Mouse (Mus musculus) forebrain, embryonic 16.5 days (tissue): ENCODE measurements around the gene Fsd2. TPM values are rescaled to one million over a fixed set of nuclear protein-coding genes. Genes with fewer than 3 reads are reported as not detected.

Experiments
- ATAC-seq: fragments of 200-750 bp; cut with Nextera tagmentation; 2 replicates; pipeline ENCODE4 v1.8.0; 2017; ENCODE audit warnings: mild to moderate bottlenecking, moderate library complexity
- H3K27ac ChIP-seq: fragments of 300-500 bp; sonication (generic); 2 replicates; pipeline ENCODE4 v1.5.1; 2014; ENCODE audit warnings: low read length, control low read depth
- H3K27me3 ChIP-seq: fragments of 300-500 bp; sonication (generic); replicated peaks from 2 replicates; pipeline ENCODE4 v1.6.1; 2014; ENCODE audit warnings: low read length; ENCODE audit not compliant: control insufficient read depth, insufficient read depth
- H3K36me3 ChIP-seq: fragments of 300-500 bp; sonication (generic); 2 replicates; pipeline ENCODE4 v1.6.1; 2014; ENCODE audit not compliant: control insufficient read depth, insufficient read depth
- H3K4me1 ChIP-seq: fragments of 300-500 bp; sonication (generic); replicated peaks from 2 replicates; pipeline ENCODE4 v1.6.1; 2014; ENCODE audit warnings: low read length; ENCODE audit not compliant: control insufficient read depth, insufficient read depth
- H3K4me2 ChIP-seq: fragments of 300-500 bp; sonication (generic); 2 replicates; pipeline ENCODE4 v1.6.1; 2014; ENCODE audit warnings: mild to moderate bottlenecking, low read length, control low read depth
- H3K4me3 ChIP-seq: fragments of 300-500 bp; sonication (generic); replicated peaks from 2 replicates; pipeline ENCODE4 v1.5.1; 2014; ENCODE audit warnings: mild to moderate bottlenecking, low read length, control low read depth
- H3K9ac ChIP-seq: fragments of 300-500 bp; sonication (generic); replicated peaks from 2 replicates; pipeline ENCODE4 v1.6.1; 2014; ENCODE audit warnings: low read depth, low read length, control low read depth
- H3K9me3 ChIP-seq: fragments of 300-500 bp; sonication (generic); 2 replicates; pipeline ENCODE4 v1.6.1; 2016; ENCODE audit warnings: low read length; ENCODE audit not compliant: control insufficient read depth
- WGBS: fragments of 180-500 bp; shearing (Covaris S2); extraction: QIAGEN DNeasy Blood & Tissue Kit; methylation state at CpG from one replicate; pipeline ENCODE4 v1.1.7; 2014; 5-methylcytosine and 5-hydroxymethylcytosine counted together
- polyA plus RNA-seq: library from polyadenylated mRNA; unstranded; fragments of >200 nt; fragmentation: Nextera tagmentation; extraction: Ambion mirVana; gene quantifications from 2 replicates; pipeline ENCODE4 v1.2.1, GENCODE M21; 2015

Gene Fsd2
- polyA plus RNA-seq, 1 experiment from 2014 or later, result 0.46 TPM

DNA sequence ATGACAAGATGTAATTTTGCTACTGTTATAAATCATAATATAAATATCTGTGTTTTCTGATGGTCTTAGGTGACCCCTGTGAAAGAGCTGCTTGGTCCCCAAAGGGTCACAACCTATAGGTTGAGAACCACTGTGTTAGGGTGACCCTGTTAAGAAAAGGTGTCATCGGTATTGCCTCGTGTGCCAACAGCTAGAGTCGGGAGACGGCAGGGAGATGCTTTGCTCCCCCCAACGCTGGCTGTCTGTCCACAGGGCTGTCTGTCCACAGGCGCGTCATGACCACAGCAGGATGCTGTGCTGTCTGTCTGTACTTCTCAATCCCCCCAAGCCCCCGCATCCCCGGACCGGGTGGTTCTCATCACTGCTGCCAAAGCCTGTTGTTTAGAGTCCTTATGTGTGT, 8.9 kb upstream of the Fsd2 start:
- no peaks in the 10 kb centered on the region; the same call in 1 of the 2 replicates for H3K36me3 ChIP-seq
- ATAC-seq, result no peak
- peaks cover 17% of the 10 kb centered on the region for H3K4me1 ChIP-seq
- H3K27ac ChIP-seq, result no peak overlapping the region
- no peak overlapping the region for H3K4me2 ChIP-seq
- no peaks in the 10 kb centered on the region for H3K9me3 ChIP-seq
- H3K4me3 ChIP-seq, result no peak overlapping the region
- H3K9ac ChIP-seq, result no peak overlapping the region
- 94% methylated on average over 10 of the region's 10 CpGs for WGBS
- H3K27me3 ChIP-seq, result no peaks in the 10 kb centered on the region

DNA sequence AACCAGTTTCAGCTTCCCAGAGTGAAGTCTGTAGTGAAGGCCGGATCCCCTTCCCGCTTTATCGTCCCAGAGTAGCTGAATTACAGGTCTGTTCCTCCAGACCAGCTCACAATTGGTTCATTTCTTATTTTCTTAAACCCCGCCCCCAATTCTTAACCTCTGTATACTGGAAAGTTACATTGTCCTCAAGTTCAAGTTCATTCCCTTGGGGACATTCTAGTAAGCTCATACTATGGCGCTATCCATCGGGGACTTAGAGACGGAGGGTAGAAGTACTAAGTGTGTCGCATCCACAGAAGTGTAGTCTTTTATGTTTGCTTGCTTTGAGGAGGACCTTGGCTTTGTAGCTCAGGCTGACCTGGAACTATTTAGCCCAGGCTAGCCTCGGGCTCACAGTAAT, 7.1 kb upstream of the Fsd2 start:
- Histone ChIP-seq H3K27me3 (no peaks in the 10 kb centered on the region), H3K4me1 (peaks cover 17% of the 10 kb centered on the region), H3K4me2 (no peak overlapping the region), H3K36me3 (no peaks in the 10 kb centered on the region), H3K27ac (no peak overlapping the region), H3K9me3 (no peaks in the 10 kb centered on the region), H3K4me3 (no peak overlapping the region), H3K9ac (no peak overlapping the region)
- 94% methylated on average over 9 of the region's 9 CpGs for WGBS
- no peak for ATAC-seq

DNA sequence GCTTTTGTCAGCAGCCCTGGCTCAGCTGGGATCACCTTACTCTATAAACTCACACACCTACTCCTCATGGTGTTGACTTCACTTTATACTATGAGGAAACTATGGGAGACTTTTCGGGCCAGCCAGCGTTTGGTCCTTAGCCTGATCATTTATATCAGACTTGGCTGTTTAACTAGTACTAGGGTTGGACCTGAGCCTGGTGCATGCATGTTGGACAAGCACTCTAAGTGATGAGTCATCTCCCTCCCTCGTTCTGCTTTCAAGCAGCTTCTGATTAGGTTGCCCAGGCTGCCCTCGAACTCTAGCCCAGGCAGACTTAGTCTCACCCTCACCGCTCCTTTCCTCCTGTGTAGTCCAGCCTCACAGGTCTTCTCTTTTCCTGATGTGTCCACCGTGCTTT, 6.7 kb upstream of the Fsd2 start:
- Histone ChIP-seq H3K27ac (no peak overlapping the region), H3K4me2 (no peak overlapping the region)
- 87% methylated on average over 6 of the region's 6 CpGs for WGBS

DNA sequence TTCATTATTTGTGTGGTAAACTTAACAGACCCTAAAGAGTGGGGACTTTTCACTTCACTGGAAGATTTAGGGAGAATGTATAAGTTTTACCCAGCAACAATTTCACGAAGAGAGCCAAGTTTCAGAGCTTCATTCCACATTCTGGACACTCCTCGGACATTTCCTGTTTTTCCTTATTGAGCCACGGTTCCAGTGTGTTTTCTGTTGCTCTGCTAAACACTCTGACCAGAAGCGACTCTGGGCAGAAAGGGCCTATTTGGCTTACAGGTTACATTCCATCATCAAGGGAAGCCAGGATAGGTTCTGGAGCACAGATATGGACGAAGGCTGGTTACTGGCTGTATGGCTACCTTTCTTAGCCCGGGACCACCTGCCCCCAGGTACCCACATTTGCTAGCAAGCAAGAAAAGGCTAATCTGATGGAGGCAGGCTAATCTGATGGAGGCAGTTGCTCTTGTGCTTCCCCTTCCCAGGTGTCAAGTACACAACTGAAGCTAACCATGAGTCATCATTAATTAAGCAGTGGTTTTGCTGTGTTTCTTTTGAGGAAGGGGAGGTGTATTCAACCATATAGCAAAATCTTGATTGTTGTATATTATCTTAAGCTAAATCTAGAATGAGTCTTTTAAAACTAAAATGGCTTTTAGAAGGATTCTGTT, 6.0 kb upstream of the Fsd2 start:
- ATAC-seq, result no peak

More for the DNA sequence above, 6.7 kb upstream of the Fsd2 start:
- no peaks in the 10 kb centered on the region for H3K9me3 ChIP-seq
- H3K36me3 ChIP-seq, result no peaks in the 10 kb centered on the region
- peaks cover 17% of the 10 kb centered on the region for H3K4me1 ChIP-seq
- no peaks in the 10 kb centered on the region for H3K27me3 ChIP-seq
- no peak for ATAC-seq
- no peak overlapping the region for H3K9ac ChIP-seq
- no peak overlapping the region for H3K4me3 ChIP-seq

DNA sequence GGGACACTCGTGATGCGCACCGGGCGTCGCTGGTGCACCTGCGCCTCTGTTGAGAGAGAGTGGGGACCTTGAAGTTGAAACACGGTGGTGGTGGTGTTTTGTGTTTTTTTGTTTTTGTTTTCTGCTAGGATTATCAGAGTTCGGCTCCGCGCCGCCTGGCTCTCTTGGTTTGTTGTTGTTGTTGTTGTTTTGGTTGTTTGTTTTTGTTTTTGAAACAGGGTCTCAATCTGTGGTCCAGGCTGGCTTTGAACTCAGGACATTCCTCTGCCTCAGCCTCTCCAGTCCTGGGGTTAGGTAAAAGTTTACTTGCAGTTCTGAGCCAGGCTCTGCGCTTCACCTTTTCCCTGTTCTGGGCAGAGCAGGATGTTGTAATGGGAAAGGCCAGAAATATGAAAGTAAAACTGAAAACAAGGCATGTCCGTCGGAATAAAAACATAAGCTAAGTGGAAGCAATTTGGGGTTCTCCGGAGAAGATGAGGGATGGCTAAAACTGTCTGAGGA, 5.2 kb upstream of the Fsd2 start:
- Histone ChIP-seq H3K27ac (peak overlapping the region; percentile 94), H3K4me2 (peak overlapping the region; percentile 67), H3K27me3 (no peaks in the 10 kb centered on the region), H3K9ac (peak overlapping the region; percentile 86), H3K36me3 (no peaks in the 10 kb centered on the region), H3K4me1 (peaks cover 17% of the 10 kb centered on the region), H3K4me3 (peak overlapping the region; percentile 79), H3K9me3 (no peaks in the 10 kb centered on the region)
- no peak for ATAC-seq
- 14% methylated on average over 15 of the region's 15 CpGs for WGBS

More for the DNA sequence above, 6.0 kb upstream of the Fsd2 start:
- 75% methylated on average over 6 of the region's 6 CpGs for WGBS
- H3K27ac ChIP-seq, result no peak overlapping the region
- peaks cover 17% of the 10 kb centered on the region for H3K4me1 ChIP-seq
- H3K4me3 ChIP-seq, result peak overlapping the region; percentile 79; the same call in 1 of the 2 replicates
- H3K9ac ChIP-seq, result no peak overlapping the region
- H3K36me3 ChIP-seq, result no peaks in the 10 kb centered on the region
- no peaks in the 10 kb centered on the region for H3K27me3 ChIP-seq
- peak overlapping the region; percentile 67 for H3K4me2 ChIP-seq
- H3K9me3 ChIP-seq, result no peaks in the 10 kb centered on the region

DNA sequence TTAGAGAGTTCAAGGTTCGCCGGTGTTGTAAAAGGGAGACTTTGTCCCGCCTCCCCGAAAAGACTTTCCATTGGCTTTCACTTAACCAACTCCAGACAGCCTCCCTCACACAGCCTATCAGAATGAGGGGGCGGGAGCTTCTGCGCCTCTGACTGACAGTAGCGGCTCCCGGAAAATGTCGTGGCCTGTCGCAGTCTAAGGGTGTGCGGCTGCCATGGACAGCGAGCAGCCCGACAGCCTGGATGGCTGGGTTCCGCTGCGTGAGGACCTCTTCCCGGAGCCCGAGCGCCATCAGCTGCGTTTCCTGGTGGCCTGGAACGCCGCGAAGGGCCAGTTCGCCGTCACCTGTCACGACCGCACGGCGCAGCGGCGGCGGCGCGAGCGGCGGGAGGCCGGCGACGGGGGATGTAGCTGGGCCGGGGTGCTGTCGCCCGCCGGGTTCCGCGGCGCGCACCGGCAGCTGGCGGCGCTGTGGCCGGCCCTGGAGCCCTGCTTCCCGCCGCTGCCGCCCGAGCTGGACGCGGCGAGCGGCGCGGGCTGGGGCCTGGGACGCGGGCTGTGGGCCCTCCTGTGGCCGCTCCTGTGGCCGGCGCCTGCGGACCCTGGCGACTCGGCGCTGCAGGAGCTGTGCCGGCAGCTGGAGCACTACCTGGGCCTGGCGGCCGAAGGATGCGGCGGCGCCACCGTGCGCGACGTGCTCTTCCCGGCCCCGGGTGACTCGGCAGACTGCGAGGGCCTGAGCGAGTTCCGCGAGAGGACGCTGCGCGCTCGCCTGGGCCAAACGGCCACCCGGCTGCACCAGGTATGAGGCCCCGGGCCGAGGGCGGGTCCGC, 4.6 kb upstream of the Fsd2 start, which contains the start of gene Whamm:
Gene Whamm (plus strand): TSS at position 159 of the 833 bp plus-strand sequence.
- peak within 1 kb of the TSS; percentile 86 for H3K9ac ChIP-seq
- H3K27me3 ChIP-seq, result no peaks in the 10 kb centered on the region
- peak within 1 kb of the TSS; percentile 94 for H3K27ac ChIP-seq
- peak within 1 kb of the TSS; percentile 79 for H3K4me3 ChIP-seq
- peak within 1 kb of the TSS; percentile 67 for H3K4me2 ChIP-seq
- no peaks in the 10 kb centered on the region for H3K9me3 ChIP-seq
- peaks cover 17% of the 10 kb centered on the region for H3K4me1 ChIP-seq
- H3K36me3 ChIP-seq, result no peaks in the 10 kb centered on the region
- WGBS, result under 1% methylated on average over 71 of the region's 96 CpGs
- ATAC-seq, result peak; percentile 100

DNA sequence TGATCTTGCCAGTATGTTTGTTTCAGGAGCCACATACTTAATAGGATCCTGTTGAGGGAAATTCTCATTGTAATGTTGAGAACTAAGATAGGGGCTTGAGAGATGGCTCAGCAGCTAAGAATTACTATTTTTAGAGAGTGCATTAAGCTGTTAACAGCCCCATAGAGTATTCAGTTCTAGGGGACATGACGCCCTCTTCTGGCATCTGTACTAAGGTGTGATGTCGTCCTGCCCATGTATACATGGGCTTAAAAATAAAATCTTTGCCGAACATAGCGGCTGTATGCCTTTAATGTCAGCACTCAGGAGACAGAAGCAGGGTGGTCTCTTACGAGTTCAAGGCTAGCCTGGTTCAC, 4.0 kb upstream of the Fsd2 start:
- H3K9ac ChIP-seq, result no peak overlapping the region
- peak overlapping the region; percentile 67 for H3K4me2 ChIP-seq
- H3K36me3 ChIP-seq, result no peaks in the 10 kb centered on the region
- no peaks in the 10 kb centered on the region for H3K27me3 ChIP-seq
- peak overlapping the region; percentile 79 for H3K4me3 ChIP-seq
- H3K9me3 ChIP-seq, result no peaks in the 10 kb centered on the region
- H3K27ac ChIP-seq, result no peak overlapping the region
- 4% methylated on average over 5 of the region's 5 CpGs for WGBS
- peak; percentile 44; the same call in 1 of the 2 replicates for ATAC-seq
- H3K4me1 ChIP-seq, result peaks cover 18% of the 10 kb centered on the region

DNA sequence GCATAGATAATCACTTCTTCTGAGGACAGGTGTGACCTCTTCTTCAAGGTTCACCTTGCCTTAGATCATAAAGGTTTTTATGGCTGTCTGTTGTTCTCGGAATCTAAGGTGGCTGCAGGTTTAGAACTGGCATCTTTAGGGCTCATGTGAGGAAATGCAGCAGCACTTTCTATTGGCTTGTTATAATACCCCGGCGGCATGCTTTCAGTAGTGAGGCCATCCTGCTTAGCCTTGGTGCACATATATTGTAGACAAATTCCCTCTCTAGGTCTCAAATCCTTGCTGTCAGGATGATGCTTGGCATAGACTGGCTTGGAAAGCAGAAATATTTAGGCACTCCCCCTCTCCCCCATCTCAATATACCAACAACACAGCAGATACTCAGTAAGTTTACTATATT, 3.5 kb upstream of the Fsd2 start:
- no peak for ATAC-seq
- Histone ChIP-seq H3K4me2 (no peak overlapping the region), H3K9me3 (no peaks in the 10 kb centered on the region), H3K4me3 (no peak overlapping the region), H3K9ac (no peak overlapping the region), H3K36me3 (no peaks in the 10 kb centered on the region), H3K27me3 (no peaks in the 10 kb centered on the region), H3K4me1 (peaks cover 22% of the 10 kb centered on the region), H3K27ac (no peak overlapping the region)
- 92% methylated on average over 3 of the region's 3 CpGs for WGBS

DNA sequence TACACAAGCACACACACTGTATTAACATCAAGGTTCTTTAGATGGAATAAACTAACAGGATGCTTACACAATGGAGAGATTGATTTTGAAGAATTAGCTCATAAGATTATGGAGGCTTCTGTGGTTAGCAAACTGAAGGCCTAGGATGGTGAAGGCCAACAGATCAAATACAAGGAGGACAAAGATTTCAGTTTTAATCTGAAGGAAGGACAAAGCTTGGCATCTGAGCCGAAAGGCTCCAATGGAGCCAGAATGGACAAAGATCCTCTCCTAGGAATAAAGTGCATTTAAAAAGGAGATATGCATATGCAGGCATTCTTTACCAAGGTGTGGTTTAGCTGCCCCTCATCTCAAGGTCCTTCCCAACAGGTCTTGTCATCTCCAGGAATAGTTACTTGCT, 3.1 kb upstream of the Fsd2 start:
- H3K9ac ChIP-seq, result no peak overlapping the region
- H3K4me2 ChIP-seq, result no peak overlapping the region
- H3K9me3 ChIP-seq, result no peaks in the 10 kb centered on the region
- no peaks in the 10 kb centered on the region for H3K36me3 ChIP-seq
- WGBS, result 88% methylated on average over 1 of the region's 1 CpGs
- peaks cover 22% of the 10 kb centered on the region for H3K4me1 ChIP-seq
- H3K27ac ChIP-seq, result no peak overlapping the region
- no peak overlapping the region for H3K4me3 ChIP-seq
- H3K27me3 ChIP-seq, result no peaks in the 10 kb centered on the region
- no peak for ATAC-seq
